Mouse (Mus musculus): Measurements from ENCODE around the gene Tprn.

- TF ChIP-seq POLR2A (IDR thresholded peaks at IDR 0.05; ENCODE audit: low read depth, low read length) (no peak), CTCF (IDR thresholded peaks at IDR 0.05; ENCODE audit: borderline replicate concordance, insufficient read depth, low read length) (no peak)
Measured at GRCm38 (mm10) chr2:25263623-25264285, 1.3 kb downstream of the Tprn start.
